Mouse (Mus musculus) ES-Bruce4 (cell line): Measurements from ENCODE around the gene Timm29.

Experiments
- CTCF ChIP-seq: IDR thresholded peaks from one replicate; pipeline ENCODE4 v1.8.1; 2011; ENCODE audit warnings: low read depth, low read length
- EP300 ChIP-seq: IDR thresholded peaks from 2 replicates; pipeline ENCODE4 v1.6.1; 2011; ENCODE audit warnings: low read depth, low read length; ENCODE audit not compliant: insufficient read depth
- POLR2A ChIP-seq: IDR thresholded peaks from one replicate; pipeline ENCODE4 v1.8.1; 2011; ENCODE audit warnings: low read length; ENCODE audit not compliant: insufficient read depth

- TF ChIP-seq POLR2A (no peak), EP300 (no peak), CTCF (no peak)
These were observed 27.4 kb upstream of the Timm29 start for GRCm38 (mm10) chr9:21565004-21565586.
